Mouse (Mus musculus) cerebellum, adult 11-12 months (tissue): ENCODE data around the gene Cdk5r2.

Experiments
- DNase-seq: peaks from one replicate; pipeline ENCODE4 v3.0.0; 2022

Cdk5r2 gene

DNA sequence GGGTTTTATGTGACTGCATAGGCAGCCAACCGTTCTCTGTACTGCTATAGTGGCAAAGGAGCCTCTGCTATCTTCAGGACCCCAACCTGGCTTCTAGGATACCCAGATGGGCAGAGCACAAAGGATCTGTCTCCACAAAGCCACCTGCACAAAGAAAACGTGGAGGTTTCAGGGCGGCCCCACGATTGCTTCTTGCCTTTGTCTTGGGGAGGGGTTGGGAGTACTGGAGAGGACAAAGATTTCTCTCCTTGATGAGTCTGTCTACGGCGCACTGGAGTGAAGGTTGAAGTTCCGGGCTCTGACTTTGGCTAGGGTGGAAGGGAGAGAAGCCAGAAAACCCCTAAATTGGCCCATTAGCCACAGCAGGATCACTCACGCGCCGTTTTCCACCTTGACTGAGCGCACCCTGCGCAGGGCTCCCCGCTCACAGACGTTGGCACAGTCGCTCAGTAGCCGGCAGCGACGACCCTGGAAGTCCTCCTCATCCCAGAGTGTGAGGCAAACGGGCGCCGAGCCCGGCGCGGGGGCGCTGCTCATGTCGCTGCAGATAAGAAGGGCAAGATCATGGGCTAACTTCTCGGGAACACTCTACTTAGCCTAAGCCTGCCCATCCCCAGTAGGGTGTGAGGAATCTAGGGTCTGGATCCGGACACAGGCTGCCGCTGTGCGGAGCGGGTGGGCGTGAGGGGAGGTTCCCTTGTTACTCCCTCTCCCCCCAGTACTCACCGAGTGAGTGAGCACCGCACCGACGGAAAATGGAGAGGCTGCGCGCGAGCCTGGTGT lies 37.8 kb downstream of the Cdk5r2 start:
- DNase-seq: no peak

- DNase-seq: peak; percentile 28
These were observed 38.6 kb downstream of the Cdk5r2 start, which contains the start of gene Cryba2 for GRCm38 (mm10) chr1:74893134-74893855. Cryba2 (minus strand) TSS chr1:74893143.

DNA sequence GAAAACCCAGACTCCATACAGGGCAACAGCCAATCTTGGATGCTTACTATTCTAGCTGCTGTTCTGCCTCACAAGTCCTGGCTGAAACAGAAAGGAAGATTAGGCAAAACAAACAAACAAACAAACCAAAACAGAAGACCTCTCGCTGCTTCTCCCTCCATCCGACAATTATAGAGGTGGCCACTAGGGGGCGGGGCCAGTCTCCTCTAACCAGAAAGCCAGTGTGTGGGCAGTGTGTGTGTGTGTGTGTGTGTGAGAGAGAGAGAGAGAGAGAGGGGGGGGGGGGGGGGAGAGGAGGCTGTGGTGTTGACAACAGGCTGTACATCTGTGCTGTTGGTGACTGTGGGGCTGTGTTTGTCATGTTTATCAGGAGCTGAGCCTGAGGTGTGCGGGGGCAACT lies 40.2 kb downstream of the Cdk5r2 start:
- peak; percentile 42 for DNase-seq

GRCm38 (mm10) chr1:74897976-74898375 lies 43.2 kb downstream of the Cdk5r2 start:
- no peak for DNase-seq

DNA sequence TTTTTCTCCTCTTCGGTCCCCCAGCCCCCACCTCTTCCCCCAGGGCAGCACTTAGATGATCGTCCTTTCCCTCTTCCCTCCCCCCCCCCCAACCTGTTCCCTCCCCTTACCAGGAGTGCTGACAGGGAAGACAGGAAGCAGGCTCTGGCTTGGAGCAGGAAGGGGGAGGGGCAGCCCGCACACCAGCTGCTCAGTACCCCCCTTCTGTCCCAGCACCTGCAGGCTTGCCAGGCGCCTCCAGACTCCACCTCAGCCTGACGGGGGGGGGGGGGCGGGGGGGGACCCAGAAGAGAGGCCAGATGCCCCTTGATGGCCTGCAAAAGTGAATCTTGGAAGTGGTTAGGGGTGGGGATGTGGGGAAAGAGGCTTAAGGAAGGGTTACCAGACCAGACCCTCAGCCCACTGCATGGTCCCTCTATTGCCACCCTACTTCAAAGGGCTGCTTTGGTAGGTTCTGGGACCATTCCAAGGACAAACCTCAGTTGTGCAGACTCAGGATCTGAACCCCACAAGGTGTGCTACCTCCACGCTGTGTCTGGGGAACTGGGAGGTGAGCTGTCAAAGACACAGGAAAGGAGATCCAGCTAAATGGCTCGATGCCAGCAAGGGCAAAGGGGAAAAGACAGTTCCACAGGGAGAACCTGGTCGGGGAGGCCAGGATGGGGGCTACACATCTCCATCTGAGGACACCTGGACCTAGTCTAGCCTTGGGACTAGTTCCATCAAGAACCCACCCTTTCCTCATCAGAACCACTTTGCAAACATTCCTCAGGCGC lies 44.1 kb downstream of the Cdk5r2 start:
- DNase-seq: no peak

DNA sequence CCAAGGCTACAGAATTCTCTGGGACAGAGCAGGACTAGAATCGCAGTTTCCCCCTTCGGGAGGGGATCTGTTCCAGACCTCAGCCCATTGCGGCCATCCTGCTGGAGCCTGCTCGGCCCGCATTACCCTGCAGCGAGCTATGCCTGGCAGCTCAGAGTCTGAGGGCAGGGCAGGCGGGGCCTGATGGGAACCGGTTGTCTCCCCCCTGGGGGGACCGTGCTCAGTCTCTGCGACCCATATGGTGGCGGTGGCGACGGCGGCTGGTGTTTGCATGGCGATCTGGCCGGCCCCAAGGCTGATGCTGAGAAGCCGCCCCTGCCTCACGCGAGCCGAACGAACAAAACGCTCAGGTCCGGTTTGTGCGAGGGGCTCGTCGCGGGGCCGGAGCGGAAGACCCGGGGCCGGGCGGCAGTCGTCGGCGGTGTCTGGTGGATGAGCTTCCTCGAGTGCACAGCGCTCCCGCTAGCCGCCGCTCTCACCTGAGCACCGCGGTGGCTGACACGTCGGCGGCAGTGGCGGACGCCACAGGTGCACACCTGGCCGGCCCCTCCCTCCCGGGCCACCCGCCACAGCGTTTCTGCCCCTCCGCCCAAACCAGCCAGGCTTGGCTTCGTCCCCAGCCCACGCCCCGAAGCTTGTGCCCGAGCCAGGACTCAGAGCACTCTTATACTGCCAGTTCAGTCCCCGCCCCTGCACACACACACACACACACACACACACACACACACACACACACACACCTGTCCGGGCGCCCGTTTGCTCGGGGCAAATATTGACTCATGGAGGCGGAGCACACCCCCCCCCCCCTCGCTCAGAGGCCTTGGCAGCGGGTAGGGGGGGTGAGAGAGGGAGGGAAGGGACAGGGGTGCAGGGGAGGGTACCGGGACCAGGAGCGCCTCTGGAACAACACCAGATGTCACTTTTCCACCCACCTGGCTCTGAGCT lies 45.9 kb downstream of the Cdk5r2 start:
- no peak for DNase-seq

DNA sequence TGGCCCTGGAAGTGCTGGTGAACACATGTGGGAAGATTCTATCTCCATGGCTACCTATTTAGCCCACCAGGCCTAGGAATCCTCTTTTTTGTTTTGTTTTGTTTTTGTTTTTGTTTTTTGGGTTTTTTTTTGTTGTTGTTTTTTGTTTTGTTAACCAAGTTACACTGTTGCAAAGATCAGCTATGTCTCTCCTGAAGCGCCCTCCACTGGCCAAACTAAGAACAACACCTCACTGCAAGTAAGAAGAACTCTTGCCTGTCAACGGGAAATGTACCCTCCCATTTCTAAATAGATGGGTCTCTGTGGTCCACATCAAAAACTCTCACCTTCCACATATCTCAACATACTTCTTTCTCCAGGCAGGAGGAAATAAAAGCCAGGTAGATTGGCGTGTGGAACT lies 47.0 kb downstream of the Cdk5r2 start:
- DNase-seq: peak; percentile 22

- no peak for DNase-seq
These were observed 47.5 kb downstream of the Cdk5r2 start for GRCm38 (mm10) chr1:74902191-74902590.
